Mouse (Mus musculus): ENCODE results near the gene Duox1. TPM values are rescaled to one million over a fixed set of nuclear protein-coding genes. Genes with fewer than 3 reads are reported as not detected.

Gene Duox1
- polyA plus RNA-seq, 1 experiment, result not detected

DNA sequence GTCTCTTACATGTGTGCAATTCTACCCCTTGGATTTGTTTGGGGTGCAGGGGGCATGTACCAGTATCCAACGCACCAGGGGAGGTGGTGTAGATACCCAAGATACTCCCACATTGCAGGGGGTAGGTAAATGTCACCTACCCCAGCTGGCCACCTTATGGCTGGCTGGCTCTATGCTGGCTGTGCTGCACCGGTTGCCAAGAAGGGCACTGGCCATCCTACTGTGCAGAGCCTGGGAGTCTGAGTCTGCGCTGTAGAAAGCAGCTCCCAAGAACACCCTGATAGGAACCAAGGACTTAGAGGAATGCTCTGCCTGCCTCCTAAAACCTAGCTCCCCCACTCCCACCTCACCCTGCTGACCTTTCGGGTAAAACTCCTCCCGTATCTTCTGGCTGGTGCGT, 37.5 kb downstream of the Duox1 start:
- no peak for TF ChIP-seq CTCF (IDR thresholded peaks at IDR 0.05; ENCODE audit: low read depth, low read length)
- TF ChIP-seq POLR2A (IDR thresholded peaks at IDR 0.05; ENCODE audit: borderline replicate concordance, low read depth, low read length), result no peak
- H3K4me3 ChIP-seq (ENCODE audit: insufficient read depth, low read length), result no peak overlapping the region
- no peak overlapping the region for H3K27ac ChIP-seq (ENCODE audit: insufficient read depth, low read depth, low read length)
- H3K4me1 ChIP-seq (ENCODE audit: control insufficient read depth, insufficient read depth, low read length), result peaks cover 3% of the 10 kb centered on the region; the same call in 1 of the 2 replicates

DNA sequence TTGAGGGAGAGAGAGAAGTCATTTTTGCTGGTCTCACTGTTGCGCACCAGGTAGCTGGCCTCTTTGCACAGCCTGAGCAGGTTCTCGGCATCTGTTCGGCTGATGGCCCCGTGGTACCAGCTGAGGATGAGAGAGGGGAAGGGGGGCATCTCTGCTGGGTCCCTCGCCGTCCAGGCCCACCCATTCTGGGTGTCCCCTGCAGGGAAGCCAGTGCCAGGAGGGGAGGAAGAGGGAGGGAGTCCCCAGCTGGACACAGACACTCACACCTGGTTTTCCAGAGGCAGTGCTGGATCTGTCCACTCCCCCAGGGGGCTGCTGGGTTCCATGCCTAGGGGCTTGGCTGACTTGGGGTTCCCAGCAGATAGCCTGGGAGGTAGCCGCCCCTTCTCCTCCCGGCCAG, 38.3 kb downstream of the Duox1 start:
- H3K27ac ChIP-seq (ENCODE audit: insufficient read depth, low read depth, low read length), result no peak overlapping the region
- TF ChIP-seq POLR2A (IDR thresholded peaks at IDR 0.05; ENCODE audit: borderline replicate concordance, low read depth, low read length) (no peak), CTCF (IDR thresholded peaks at IDR 0.05; ENCODE audit: low read depth, low read length) (no peak)
- peaks cover 3% of the 10 kb centered on the region; the same call in 1 of the 2 replicates for H3K4me1 ChIP-seq (ENCODE audit: control insufficient read depth, insufficient read depth, low read length)
- H3K4me3 ChIP-seq (ENCODE audit: insufficient read depth, low read length), result no peak overlapping the region

DNA sequence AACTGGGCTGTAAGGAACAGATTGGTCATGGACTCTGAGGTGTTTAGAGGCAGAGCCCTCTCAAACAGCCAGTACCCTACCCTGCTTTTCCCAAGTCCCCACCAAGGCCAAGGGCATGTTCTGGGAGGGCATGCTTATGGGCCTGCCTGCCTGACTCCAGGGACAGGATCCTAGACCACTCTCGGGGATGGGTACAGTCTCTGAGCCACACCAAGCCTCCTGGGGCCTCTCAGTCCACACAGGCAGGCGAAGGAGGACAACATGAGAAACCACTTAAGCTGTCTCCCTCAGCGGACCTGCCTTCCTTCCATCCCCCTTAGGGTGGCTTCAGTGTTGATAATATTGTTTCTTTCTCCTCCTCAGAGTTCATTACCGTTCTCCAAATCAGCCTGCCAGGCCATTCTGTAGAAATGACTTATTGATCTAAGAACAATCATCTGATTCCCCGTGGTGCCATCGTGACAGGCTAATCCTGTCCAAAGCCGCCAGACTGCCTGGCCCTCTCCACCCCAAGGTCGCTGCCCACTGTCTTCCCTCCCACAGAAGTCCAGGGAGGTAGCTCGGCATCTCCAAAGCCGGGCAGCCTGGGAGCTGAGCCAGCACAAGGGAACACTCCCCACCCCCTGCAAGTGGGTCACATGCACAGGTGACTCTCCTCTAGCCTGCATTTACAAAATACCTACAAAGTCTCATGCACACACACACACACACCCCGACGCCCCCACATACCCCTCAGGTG, 38.9 kb downstream of the Duox1 start:
- H3K27ac ChIP-seq (ENCODE audit: insufficient read depth, low read depth, low read length), result no peak overlapping the region
- no peak for TF ChIP-seq CTCF (IDR thresholded peaks at IDR 0.05; ENCODE audit: low read depth, low read length)
- TF ChIP-seq POLR2A (IDR thresholded peaks at IDR 0.05; ENCODE audit: borderline replicate concordance, low read depth, low read length), result no peak
- peaks cover 3% of the 10 kb centered on the region; the same call in 1 of the 2 replicates for H3K4me1 ChIP-seq (ENCODE audit: control insufficient read depth, insufficient read depth, low read length)
- H3K4me3 ChIP-seq (ENCODE audit: insufficient read depth, low read length), result no peak overlapping the region

DNA sequence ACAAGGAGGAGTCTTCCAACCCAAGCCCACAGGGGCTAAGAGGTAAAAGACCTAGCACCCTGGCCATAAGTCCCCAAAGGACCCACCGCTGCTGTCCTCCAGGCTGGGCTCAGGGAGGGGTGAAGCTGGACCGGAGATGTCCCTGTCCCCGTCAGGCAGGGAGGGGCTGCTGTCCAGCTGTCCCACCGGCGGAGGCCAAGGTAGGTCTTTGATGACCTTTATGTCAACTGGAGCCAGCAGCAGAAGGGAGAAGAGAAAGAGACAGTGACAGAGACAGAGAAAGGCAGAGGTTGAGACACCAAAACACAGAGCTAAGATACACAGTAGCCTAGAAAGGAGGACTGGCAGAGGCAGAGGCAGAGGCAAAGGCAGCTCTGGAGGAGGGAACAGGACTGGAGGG, 39.9 kb downstream of the Duox1 start:
- peaks cover 3% of the 10 kb centered on the region; the same call in 1 of the 2 replicates for H3K4me1 ChIP-seq (ENCODE audit: control insufficient read depth, insufficient read depth, low read length)
- no peak overlapping the region for H3K4me3 ChIP-seq (ENCODE audit: insufficient read depth, low read length)
- H3K27ac ChIP-seq (ENCODE audit: insufficient read depth, low read depth, low read length), result no peak overlapping the region
- TF ChIP-seq POLR2A (IDR thresholded peaks at IDR 0.05; ENCODE audit: borderline replicate concordance, low read depth, low read length) (no peak), CTCF (IDR thresholded peaks at IDR 0.05; ENCODE audit: low read depth, low read length) (no peak)

DNA sequence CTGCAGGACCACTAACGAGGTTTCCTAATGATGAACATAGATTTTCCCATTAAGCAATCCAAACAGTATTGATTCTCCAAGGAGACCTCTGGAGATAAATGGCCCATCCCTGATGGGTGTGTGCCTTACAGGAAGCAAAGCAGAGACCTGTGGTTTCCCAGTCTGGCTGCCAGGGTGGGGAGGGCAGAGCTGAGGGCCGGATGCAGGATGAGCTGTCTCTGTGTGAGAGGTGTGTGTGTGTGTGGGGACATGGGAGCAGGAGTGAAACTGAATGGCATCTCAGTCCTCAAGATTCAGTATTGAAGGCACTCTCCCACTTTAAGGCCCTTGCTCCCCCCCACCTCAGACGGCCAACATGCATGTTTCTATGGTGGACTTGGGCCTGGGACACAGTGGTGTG, 40.7 kb downstream of the Duox1 start:
- H3K27ac ChIP-seq (ENCODE audit: insufficient read depth, low read depth, low read length), result no peak overlapping the region
- H3K4me1 ChIP-seq (ENCODE audit: control insufficient read depth, insufficient read depth, low read length), result peaks cover 3% of the 10 kb centered on the region; the same call in 1 of the 2 replicates
- H3K4me3 ChIP-seq (ENCODE audit: insufficient read depth, low read length), result no peak overlapping the region
- TF ChIP-seq CTCF (IDR thresholded peaks at IDR 0.05; ENCODE audit: low read depth, low read length) (no peak), POLR2A (IDR thresholded peaks at IDR 0.05; ENCODE audit: borderline replicate concordance, low read depth, low read length) (no peak)

DNA sequence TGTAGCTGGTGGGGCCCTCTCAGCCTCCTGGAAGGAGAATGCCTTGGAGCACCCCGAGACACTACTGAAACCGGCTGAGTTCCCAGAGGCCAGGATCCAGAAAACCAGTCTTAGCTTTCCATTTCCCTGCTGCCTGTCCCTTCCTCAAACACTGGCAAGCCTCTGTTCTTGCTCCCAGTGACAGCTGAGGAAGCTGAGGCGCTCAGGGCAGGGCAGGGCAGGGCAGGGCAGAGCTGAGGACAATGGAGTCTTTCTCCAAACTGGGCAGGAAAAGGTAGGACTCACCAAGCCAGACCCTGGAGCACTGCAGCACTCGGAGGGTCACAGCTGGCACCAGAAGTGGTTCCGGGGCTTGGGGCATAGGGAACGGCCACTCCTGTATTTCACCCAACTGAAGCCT, 44.8 kb downstream of the Duox1 start:
- H3K4me1 ChIP-seq (ENCODE audit: control insufficient read depth, insufficient read depth, low read length), result no peaks in the 10 kb centered on the region; the same call in 1 of the 2 replicates
- no peak overlapping the region for H3K27ac ChIP-seq (ENCODE audit: insufficient read depth, low read depth, low read length)
- no peak for TF ChIP-seq POLR2A (IDR thresholded peaks at IDR 0.05; ENCODE audit: borderline replicate concordance, low read depth, low read length)
- TF ChIP-seq CTCF (IDR thresholded peaks at IDR 0.05; ENCODE audit: low read depth, low read length), result no peak
- no peak overlapping the region for H3K4me3 ChIP-seq (ENCODE audit: insufficient read depth, low read length)

DNA sequence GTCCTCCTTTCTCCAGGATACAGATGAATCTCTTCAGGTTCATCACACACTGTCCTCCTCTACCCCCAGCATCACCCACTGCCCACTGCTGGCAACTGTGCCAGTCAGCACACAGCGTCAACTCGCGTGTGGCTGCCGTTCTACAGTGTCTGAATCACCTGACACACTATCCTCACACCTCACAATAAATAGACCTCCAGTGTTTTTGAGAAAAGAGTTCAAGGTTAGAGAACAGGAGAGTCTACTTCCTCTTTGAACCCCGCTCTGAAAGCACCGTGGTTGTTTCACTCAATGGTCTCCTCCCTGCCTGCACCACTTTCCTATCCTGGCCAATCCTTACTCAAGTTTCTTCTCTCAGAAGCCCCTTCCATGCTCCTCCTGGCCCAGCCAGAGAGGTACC, 45.7 kb downstream of the Duox1 start:
- H3K27ac ChIP-seq (ENCODE audit: insufficient read depth, low read depth, low read length), result no peak overlapping the region

DNA sequence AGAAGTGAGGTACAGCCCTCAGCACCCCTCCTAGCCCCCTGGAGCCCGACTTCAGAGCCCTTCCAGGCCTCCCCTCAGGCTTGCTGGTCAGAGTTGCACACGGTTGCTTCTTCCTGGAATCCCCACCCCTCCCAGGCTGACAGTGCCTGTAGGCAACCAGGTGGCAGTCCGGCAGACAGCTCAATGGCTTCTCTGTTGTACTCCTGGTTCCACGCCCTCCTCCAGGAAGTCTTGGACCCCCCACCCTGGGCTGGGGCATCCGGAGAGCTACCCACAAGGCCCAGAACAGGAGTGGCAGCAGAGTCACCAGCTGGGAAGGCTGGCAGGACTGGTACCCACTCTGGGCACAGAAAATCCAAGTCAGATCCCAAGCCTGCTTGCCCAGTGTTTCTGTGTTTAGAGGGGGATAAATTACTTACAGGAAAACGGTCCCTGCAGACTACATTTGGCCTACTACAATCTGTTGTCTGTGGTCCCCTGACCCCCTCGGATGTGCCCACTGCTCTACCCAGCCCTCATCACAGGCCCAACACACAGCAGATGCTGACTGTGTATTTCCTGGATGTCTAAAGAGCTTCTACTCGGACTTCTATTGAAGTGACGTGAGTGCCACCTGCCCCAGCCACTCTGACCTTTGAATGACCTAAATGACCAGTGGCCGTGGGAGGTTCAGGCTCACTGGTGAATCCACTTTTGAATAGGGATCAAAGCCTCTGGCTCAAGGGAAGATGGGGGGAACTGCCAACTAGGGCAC, 46.6 kb downstream of the Duox1 start:
- H3K4me3 ChIP-seq (ENCODE audit: insufficient read depth, low read length), result no peak overlapping the region
- no peaks in the 10 kb centered on the region for H3K4me1 ChIP-seq (ENCODE audit: control insufficient read depth, insufficient read depth, low read length)

More for the DNA sequence above, 45.7 kb downstream of the Duox1 start:
- Histone ChIP-seq H3K4me3 (ENCODE audit: insufficient read depth, low read length) (no peak overlapping the region), H3K4me1 (ENCODE audit: control insufficient read depth, insufficient read depth, low read length) (no peaks in the 10 kb centered on the region)
- TF ChIP-seq CTCF (IDR thresholded peaks at IDR 0.05; ENCODE audit: low read depth, low read length), result no peak
- TF ChIP-seq POLR2A (IDR thresholded peaks at IDR 0.05; ENCODE audit: borderline replicate concordance, low read depth, low read length), result no peak

DNA sequence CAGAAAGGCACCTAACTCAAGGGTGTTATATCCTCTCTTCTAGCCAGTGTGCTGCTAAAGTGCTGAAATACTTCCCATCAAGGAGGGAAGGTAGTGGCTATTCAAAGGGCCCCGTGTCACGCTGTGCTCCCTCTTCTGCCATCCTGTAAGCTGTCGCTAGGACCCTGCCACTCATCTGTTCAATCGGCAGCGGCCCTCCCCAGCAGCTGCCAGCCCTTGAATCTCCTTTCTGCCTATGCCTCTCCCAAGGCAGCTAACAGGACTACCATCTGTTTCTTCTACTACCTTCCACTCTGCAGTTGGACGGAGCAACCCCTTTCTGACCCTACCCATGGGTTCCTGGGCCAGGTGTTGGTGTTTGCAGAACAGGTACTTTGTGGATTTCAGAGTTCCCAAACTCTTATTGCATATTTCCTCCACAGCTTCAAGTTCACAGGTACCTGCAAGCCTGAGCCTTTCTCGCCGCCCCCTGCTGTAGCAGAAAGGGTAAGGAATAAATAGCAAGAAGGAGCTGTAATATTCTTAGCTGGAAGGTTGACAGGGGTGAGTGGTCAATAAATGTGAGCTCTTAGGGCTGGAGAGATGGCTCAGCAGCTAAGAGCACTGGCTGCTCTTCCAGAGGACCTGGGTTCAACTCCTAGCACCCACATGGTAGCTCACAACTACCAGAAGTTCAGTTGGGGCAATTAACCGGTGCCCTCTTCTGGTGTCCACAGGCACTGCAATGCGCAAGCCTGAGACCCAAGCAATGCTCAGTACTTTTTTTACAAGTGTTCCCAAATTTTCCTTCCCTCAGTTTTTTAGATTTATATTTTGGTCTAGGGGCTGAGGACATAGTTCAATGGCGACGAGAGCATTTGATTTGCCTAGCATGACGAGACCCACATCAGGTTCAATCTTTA, 47.4 kb downstream of the Duox1 start:
- peak; percentile 34; the same call in 1 of the 2 replicates for TF ChIP-seq CTCF (IDR thresholded peaks at IDR 0.05; ENCODE audit: low read depth, low read length)
- no peak for TF ChIP-seq POLR2A (IDR thresholded peaks at IDR 0.05; ENCODE audit: borderline replicate concordance, low read depth, low read length)
- H3K4me1 ChIP-seq (ENCODE audit: control insufficient read depth, insufficient read depth, low read length), result no peaks in the 10 kb centered on the region
- no peak overlapping the region for H3K27ac ChIP-seq (ENCODE audit: insufficient read depth, low read depth, low read length)
- no peak overlapping the region for H3K4me3 ChIP-seq (ENCODE audit: insufficient read depth, low read length)

More for the DNA sequence above, 46.6 kb downstream of the Duox1 start:
- no peak for TF ChIP-seq POLR2A (IDR thresholded peaks at IDR 0.05; ENCODE audit: borderline replicate concordance, low read depth, low read length)
- no peak for TF ChIP-seq CTCF (IDR thresholded peaks at IDR 0.05; ENCODE audit: low read depth, low read length)
- H3K27ac ChIP-seq (ENCODE audit: insufficient read depth, low read depth, low read length), result no peak overlapping the region
